Mouse (Mus musculus) C2C12 (cell line): ENCODE data around the gene Angptl2. TPM values are rescaled to one million over a fixed set of nuclear protein-coding genes. Genes with fewer than 3 reads are reported as not detected.

ENCODE experiments used
- H3K27me3 ChIP-seq: one replicate; pipeline ENCODE4 v1.6.1; 2011; ENCODE audit not compliant: control insufficient read depth, insufficient read depth, insufficient read length
- H3K36me3 ChIP-seq: one replicate; pipeline ENCODE4 v1.6.1; 2011; ENCODE audit not compliant: control insufficient read depth, insufficient read depth
- H3K4me3 ChIP-seq: one replicate; pipeline ENCODE4 v1.5.1; 2011; ENCODE audit warnings: mild to moderate bottlenecking, control low read depth; ENCODE audit not compliant: poor library complexity, insufficient read depth, severe bottlenecking
- H3K79me2 ChIP-seq: one replicate; pipeline ENCODE4 v1.6.1; 2011; ENCODE audit not compliant: control insufficient read depth, insufficient read depth
- H3K79me3 ChIP-seq: one replicate; pipeline ENCODE4 v1.6.1; 2011; ENCODE audit warnings: low read depth, control low read depth
- H3ac ChIP-seq: one replicate; pipeline ENCODE3; 2011; ENCODE audit warnings: low read depth; ENCODE audit not compliant: control insufficient read depth, insufficient read length
- CEBPB ChIP-seq: IDR thresholded peaks from one replicate; pipeline ENCODE4 v1.6.1; 2011; ENCODE audit warnings: low read depth, mild to moderate bottlenecking, control low read depth, moderate library complexity
- CTCF ChIP-seq: IDR thresholded peaks from one replicate; pipeline ENCODE4 v1.5.1; 2011; ENCODE audit not compliant: control insufficient read depth, insufficient read depth, insufficient read length
- FOSL1 ChIP-seq: IDR thresholded peaks from one replicate; pipeline ENCODE4 v1.8.0; 2011; ENCODE audit warnings: mild to moderate bottlenecking, low read length; ENCODE audit not compliant: poor library complexity, insufficient read depth, severe bottlenecking
- MAX ChIP-seq: IDR thresholded peaks from one replicate; pipeline ENCODE4 v1.6.1; 2011; ENCODE audit warnings: mild to moderate bottlenecking, control low read depth
- MYOD1 ChIP-seq: IDR thresholded peaks from one replicate; pipeline ENCODE4 v1.6.1; 2011; ENCODE audit warnings: low read depth; ENCODE audit not compliant: control insufficient read depth, insufficient read length
- MYOG ChIP-seq: IDR thresholded peaks from one replicate; pipeline ENCODE4 v1.6.1; 2011; ENCODE audit not compliant: control insufficient read depth, insufficient read length; ENCODE audit errors: extremely low read depth
- USF1 ChIP-seq: IDR thresholded peaks from one replicate; pipeline ENCODE4 v1.6.1; 2011; ENCODE audit warnings: low read depth, mild to moderate bottlenecking, control low read depth, moderate library complexity
- polyA plus RNA-seq: library from polyadenylated mRNA; unstranded; fragments of >200 nt; fragmentation: generic; extraction: Trizol; gene quantifications from one replicate; pipeline ENCODE4 v1.2.1, GENCODE M21; 2012; ENCODE audit warnings: missing spikeins

The Angptl2 gene
- polyA plus RNA-seq, 1 experiment = 162 TPM

GRCm38 (mm10) chr2:33188925-33189670 is 26.8 kb upstream of the Angptl2 start:
- no peaks in the 10 kb centered on the region for H3K27me3 ChIP-seq
- no peak overlapping the region for H3K4me3 ChIP-seq
- no peak overlapping the region for H3ac ChIP-seq
- H3K79me3 ChIP-seq = no peaks in the 10 kb centered on the region
- H3K36me3 ChIP-seq = no peaks in the 10 kb centered on the region
- no peaks in the 10 kb centered on the region for H3K79me2 ChIP-seq
- TF ChIP-seq MAX (no peak), MYOD1 (peak; percentile 20)

DNA sequence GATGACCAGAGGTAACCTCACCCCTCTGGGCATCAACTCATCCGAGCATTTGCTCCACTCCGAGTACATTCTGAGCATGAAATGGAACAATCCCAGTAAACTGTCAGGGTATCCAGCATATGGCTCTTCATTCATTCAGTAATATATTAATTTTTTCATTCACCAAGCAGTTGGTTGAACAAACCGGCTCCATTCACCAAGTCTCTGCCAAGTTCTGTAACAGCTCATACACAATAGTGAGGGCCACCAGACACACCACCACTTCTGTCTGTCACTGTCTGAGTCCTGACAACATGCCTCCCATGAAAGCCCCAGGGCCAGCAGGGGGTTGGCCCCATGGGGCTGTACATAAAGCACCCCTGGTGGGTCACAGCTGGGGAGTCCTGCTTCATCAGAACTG is 25.9 kb upstream of the Angptl2 start:
- no peaks in the 10 kb centered on the region for H3K27me3 ChIP-seq
- no peak for TF ChIP-seq MYOD1
- no peak for TF ChIP-seq CTCF
- no peak for TF ChIP-seq FOSL1
- TF ChIP-seq CEBPB = no peak
- TF ChIP-seq MYOG = no peak
- TF ChIP-seq MAX = no peak
- TF ChIP-seq USF1 = no peak
- no peaks in the 10 kb centered on the region for H3K79me2 ChIP-seq
- H3K79me3 ChIP-seq = no peaks in the 10 kb centered on the region
- no peak overlapping the region for H3ac ChIP-seq
- H3K4me3 ChIP-seq = no peak overlapping the region
- no peaks in the 10 kb centered on the region for H3K36me3 ChIP-seq

GRCm38 (mm10) chr2:33200368-33201068 is 15.4 kb upstream of the Angptl2 start:
- Histone ChIP-seq H3K79me2 (no peaks in the 10 kb centered on the region), H3K27me3 (no peaks in the 10 kb centered on the region), H3ac (no peak overlapping the region), H3K4me3 (no peak overlapping the region), H3K36me3 (no peaks in the 10 kb centered on the region), H3K79me3 (no peaks in the 10 kb centered on the region)
- TF ChIP-seq USF1 (no peak), MAX (no peak), CEBPB (no peak), CTCF (no peak), MYOG (no peak), MYOD1 (no peak), FOSL1 (no peak)

GRCm38 (mm10) chr2:33203284-33203683 is 12.6 kb upstream of the Angptl2 start:
- Histone ChIP-seq H3K79me2 (no peaks in the 10 kb centered on the region), H3ac (peak overlapping the region; percentile 14), H3K4me3 (no peak overlapping the region), H3K27me3 (no peaks in the 10 kb centered on the region), H3K36me3 (no peaks in the 10 kb centered on the region), H3K79me3 (no peaks in the 10 kb centered on the region)
- TF ChIP-seq CEBPB (no peak), CTCF (no peak), FOSL1 (peak; percentile 22), MAX (peak; percentile 68)

GRCm38 (mm10) chr2:33204980-33205379 is 10.9 kb upstream of the Angptl2 start:
- H3K79me2 ChIP-seq = no peaks in the 10 kb centered on the region
- no peaks in the 10 kb centered on the region for H3K79me3 ChIP-seq
- TF ChIP-seq USF1 = no peak
- TF ChIP-seq FOSL1 = peak; percentile 51
- TF ChIP-seq CEBPB = no peak
- peak; percentile 91 for TF ChIP-seq MAX
- TF ChIP-seq MYOD1 = no peak
- H3K27me3 ChIP-seq = no peaks in the 10 kb centered on the region
- H3K36me3 ChIP-seq = no peaks in the 10 kb centered on the region
- H3K4me3 ChIP-seq = no peak overlapping the region
- H3ac ChIP-seq = no peak overlapping the region

- TF ChIP-seq MYOD1 = peak; percentile 92
- no peak for TF ChIP-seq CTCF
- peak; percentile 8 for TF ChIP-seq USF1
- peak; percentile 87 for TF ChIP-seq MAX
- TF ChIP-seq MYOG = no peak
- no peak for TF ChIP-seq CEBPB
- TF ChIP-seq FOSL1 = peak; percentile 32
- Histone ChIP-seq H3ac (no peak overlapping the region), H3K36me3 (no peaks in the 10 kb centered on the region), H3K79me2 (no peaks in the 10 kb centered on the region), H3K27me3 (no peaks in the 10 kb centered on the region), H3K4me3 (no peak overlapping the region), H3K79me3 (no peaks in the 10 kb centered on the region)
Observed at GRCm38 (mm10) chr2:33205939-33206525, 9.8 kb upstream of the Angptl2 start.
